Mouse (Mus musculus) CH12.LX (cell line): ENCODE data around the gene Cdhr2.

ENCODE experiments used
- CTCF ChIP-seq, 2 experiments: IDR thresholded peaks in 1 of 2; conservative IDR thresholded peaks in 1 of 2; 2 replicates each; pipeline ENCODE4 v1.5.1; 2011 to 2012; ENCODE audit warnings: low read depth in 2 of 2, low read length in 2 of 2, improper control_type of control experiment in 1 of 2, inconsistent platforms in 1 of 2, mild to moderate bottlenecking in 1 of 2, moderate library complexity in 1 of 2
- JUN ChIP-seq: IDR thresholded peaks from 2 replicates; pipeline ENCODE4 v1.6.1; 2011; ENCODE audit warnings: low read depth, mild to moderate bottlenecking, low read length, improper control_type of control experiment, moderate library complexity; ENCODE audit not compliant: insufficient read depth
- NELFE ChIP-seq: IDR thresholded peaks from 2 replicates; pipeline ENCODE4 v1.6.1; 2011; ENCODE audit warnings: low read depth, low read length, improper control_type of control experiment
- NRF1 ChIP-seq: IDR thresholded peaks from 2 replicates; pipeline ENCODE4 v1.6.1; 2014; ENCODE audit warnings: low read depth, mild to moderate bottlenecking, inconsistent platforms, low read length, improper control_type of control experiment, moderate library complexity
- TBP ChIP-seq: conservative IDR thresholded peaks from 2 replicates; pipeline ENCODE4 v1.6.1; 2011; ENCODE audit warnings: low read depth, low read length, improper control_type of control experiment
- TCF12 ChIP-seq: IDR thresholded peaks from 2 replicates; pipeline ENCODE4 v1.6.1; 2014; ENCODE audit warnings: low read depth, mild to moderate bottlenecking, inconsistent platforms, low read length, improper control_type of control experiment
- USF1 ChIP-seq: IDR thresholded peaks from 2 replicates; pipeline ENCODE4 v1.6.1; 2014; ENCODE audit warnings: low read depth, mild to moderate bottlenecking, inconsistent platforms, low read length, improper control_type of control experiment

GRCm38 (mm10) chr13:54687096-54687495, 14.2 kb upstream of the Cdhr2 start:
- no peak for TF ChIP-seq TCF12
- no peak for TF ChIP-seq NELFE
- TF ChIP-seq CTCF (conservative IDR thresholded peaks at IDR 0.05 in 1 of 2, IDR thresholded peaks at IDR 0.05 in 1 of 2; ENCODE audit: low read depth in 2 of 2, low read length in 2 of 2), result no peak
- TF ChIP-seq NRF1, result no peak
- no peak for TF ChIP-seq TBP
- no peak for TF ChIP-seq JUN
- no peak for TF ChIP-seq USF1
